Mouse (Mus musculus): ENCODE measurements around the gene Dpf2.

GRCm38 (mm10) chr19:5924713-5925093 lies 11.9 kb upstream of the Dpf2 start, which contains the start of gene Cdc42ep2:
- TF ChIP-seq CTCF (IDR thresholded peaks at IDR 0.05; ENCODE audit: insufficient read depth, low read depth, low read length) (no peak), POLR2A (IDR thresholded peaks at IDR 0.05; ENCODE audit: insufficient read depth, low read depth, low read length) (no peak; the same call in 1 of the 2 replicates)

Data from olfactory bulb, adult 2 months (tissue).